Mouse (Mus musculus) lung, postnatal 25 days (tissue): ENCODE results near the gene Osbp2.

Experiments used
- DNase-seq: peaks from one replicate; pipeline ENCODE4 v3.0.0; 2022; ENCODE audit warnings: low spot score

Gene Osbp2

GRCm38 (mm10) chr11:3862661-3863453 lies 846 bp downstream of the Osbp2 start:
- DNase-seq, result no peak

- no peak for DNase-seq
These were observed 3.3 kb downstream of the Osbp2 start for GRCm38 (mm10) chr11:3860361-3860760.

- no peak for DNase-seq
These were observed 3.9 kb downstream of the Osbp2 start for GRCm38 (mm10) chr11:3859778-3860177.

- no peak for DNase-seq
These were observed 5.8 kb downstream of the Osbp2 start for GRCm38 (mm10) chr11:3857902-3858301.

- DNase-seq, result no peak
These were observed 7.9 kb downstream of the Osbp2 start for GRCm38 (mm10) chr11:3855846-3856245.

- no peak for DNase-seq
These were observed 9.5 kb downstream of the Osbp2 start for GRCm38 (mm10) chr11:3854156-3854555.

GRCm38 (mm10) chr11:3853481-3854034 lies 10.1 kb downstream of the Osbp2 start:
- DNase-seq, result no peak

- DNase-seq, result no peak
These were observed 10.7 kb downstream of the Osbp2 start for GRCm38 (mm10) chr11:3853031-3853430.

- DNase-seq, result no peak
These were observed 11.8 kb downstream of the Osbp2 start for GRCm38 (mm10) chr11:3851872-3852271.

GRCm38 (mm10) chr11:3850746-3851277 lies 12.9 kb downstream of the Osbp2 start:
- no peak for DNase-seq

- no peak for DNase-seq
These were observed 13.4 kb downstream of the Osbp2 start for GRCm38 (mm10) chr11:3850315-3850614.

GRCm38 (mm10) chr11:3849469-3850314 lies 14.0 kb downstream of the Osbp2 start:
- no peak for DNase-seq

- no peak for DNase-seq
These were observed 17.4 kb downstream of the Osbp2 start for GRCm38 (mm10) chr11:3846351-3846750.

- no peak for DNase-seq
These were observed 19.6 kb downstream of the Osbp2 start for GRCm38 (mm10) chr11:3843943-3844734.

GRCm38 (mm10) chr11:3835271-3835670 lies 28.4 kb downstream of the Osbp2 start:
- DNase-seq, result no peak

GRCm38 (mm10) chr11:3834421-3835098 lies 29.1 kb downstream of the Osbp2 start:
- DNase-seq, result peak; percentile 26

- DNase-seq, result no peak
These were observed 29.9 kb downstream of the Osbp2 start for GRCm38 (mm10) chr11:3833544-3834420.

GRCm38 (mm10) chr11:3832193-3832901 lies 31.4 kb downstream of the Osbp2 start:
- DNase-seq, result peak; percentile 17

GRCm38 (mm10) chr11:3829736-3830135 lies 34.0 kb downstream of the Osbp2 start:
- DNase-seq, result no peak

GRCm38 (mm10) chr11:3824138-3824537 lies 39.6 kb downstream of the Osbp2 start:
- no peak for DNase-seq
